Mouse (Mus musculus) kidney, postnatal 0 days (tissue): ENCODE results near the gene Gm20388. TPM values are rescaled to one million over a fixed set of nuclear protein-coding genes. Genes with fewer than 3 reads are reported as not detected.

Experiments used
- ATAC-seq: fragments of 200-750 bp; cut with Nextera tagmentation; replicated peaks from 2 replicates; pipeline ENCODE4 v1.8.0; 2017; ENCODE audit warnings: low read depth, moderate number of reproducible peaks, moderate TSS enrichment, moderate library complexity; ENCODE audit not compliant: low FRiP score
- DNase-seq: peaks from one replicate; pipeline ENCODE4 v3.0.0-alpha.2; 2016; ENCODE audit warnings: low spot score
- H3K27ac ChIP-seq: fragments of 300-500 bp; sonication (generic); 2 replicates; pipeline ENCODE4 v1.5.1; 2014; ENCODE audit warnings: mild to moderate bottlenecking
- H3K27me3 ChIP-seq: fragments of 300-500 bp; sonication (generic); 2 replicates; pipeline ENCODE4 v1.6.1; 2014; ENCODE audit warnings: low read length, mixed read lengths; ENCODE audit not compliant: insufficient read depth
- H3K36me3 ChIP-seq: fragments of 300-500 bp; sonication (generic); 2 replicates; pipeline ENCODE4 v1.6.1; 2014; ENCODE audit warnings: low read length, mixed read lengths; ENCODE audit not compliant: insufficient read depth
- H3K4me1 ChIP-seq: fragments of 300-500 bp; sonication (generic); replicated peaks from 2 replicates; pipeline ENCODE4 v1.6.1; 2014; ENCODE audit warnings: antibody characterized with exemption, low read length, mixed read lengths; ENCODE audit not compliant: insufficient read depth
- H3K4me2 ChIP-seq: fragments of 300-500 bp; sonication (generic); 2 replicates; pipeline ENCODE4 v1.6.1; 2014; ENCODE audit warnings: mild to moderate bottlenecking, low read length, moderate library complexity, mixed read lengths
- H3K4me3 ChIP-seq: fragments of 300-500 bp; sonication (generic); replicated peaks from 2 replicates; pipeline ENCODE4 v1.5.1; 2014; ENCODE audit warnings: low read depth, low read length
- H3K9ac ChIP-seq: fragments of 300-500 bp; sonication (generic); 2 replicates; pipeline ENCODE4 v1.6.1; 2014; ENCODE audit warnings: low read depth, low read length
- H3K9me3 ChIP-seq: fragments of 300-500 bp; sonication (generic); replicated peaks from 2 replicates; pipeline ENCODE4 v1.6.1; 2016; ENCODE audit warnings: low read length, inconsistent platforms, mixed read lengths
- CTCF ChIP-seq: IDR thresholded peaks from 2 replicates; pipeline ENCODE4 v1.5.1; 2016; ENCODE audit warnings: antibody characterized with exemption, low read depth, mild to moderate bottlenecking, moderate library complexity
- WGBS: fragments of 180-500 bp; shearing (Covaris S2); extraction: QIAGEN DNeasy Blood & Tissue Kit; methylation state at CpG from one replicate; pipeline ENCODE4 v1.1.7; 2014; 5-methylcytosine and 5-hydroxymethylcytosine counted together
- polyA plus RNA-seq: library from polyadenylated mRNA; unstranded; fragments of >200 nt; fragmentation: Nextera tagmentation; extraction: Ambion mirVana; gene quantifications from 2 replicates; pipeline ENCODE4 v1.2.1, GENCODE M21; 2015

The Gm20388 gene
- polyA plus RNA-seq, 1 experiment from 2014 or later: not detected

GRCm38 (mm10) chr8:122793375-122794174 lies 2882.9 kb downstream of the Gm20388 start:
- Histone ChIP-seq H3K27me3 (no peaks in the 10 kb centered on the region), H3K9me3 (no peaks in the 10 kb centered on the region), H3K27ac (no peak overlapping the region), H3K9ac (no peak overlapping the region), H3K36me3 (0 out of 2 replicates have a peak, but pooled peaks cover 5% of the 10 kb centered on the region), H3K4me1 (no peaks in the 10 kb centered on the region), H3K4me3 (no peak overlapping the region), H3K4me2 (no peak overlapping the region)
- TF ChIP-seq CTCF: no peak
- DNase-seq (peak; percentile 62), ATAC-seq (peak; percentile 60)
- 71% methylated on average over 18 of the region's 18 CpGs for WGBS

DNA sequence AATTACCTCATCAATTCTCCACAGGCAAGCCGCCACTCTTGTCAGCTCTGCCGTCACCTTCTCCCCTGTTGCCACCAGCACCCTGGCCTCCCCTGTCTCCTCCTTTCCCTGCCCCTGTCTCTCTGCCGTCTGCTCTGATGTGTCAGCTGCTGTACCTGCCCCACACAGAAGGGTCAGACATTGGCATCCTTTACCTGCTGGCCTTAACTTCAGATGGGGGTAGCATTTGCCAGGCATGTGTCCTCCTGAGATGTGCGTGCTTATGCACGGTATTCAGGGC lies 2883.5 kb downstream of the Gm20388 start:
- no peak overlapping the region for H3K27ac ChIP-seq
- no peak overlapping the region for H3K9ac ChIP-seq

GRCm38 (mm10) chr8:122803906-122804761 lies 2893.5 kb downstream of the Gm20388 start:
- ATAC-seq (no peak), DNase-seq (no peak)
- H3K36me3 ChIP-seq: no peaks in the 10 kb centered on the region
- 26% methylated on average over 15 of the region's 15 CpGs for WGBS
- no peaks in the 10 kb centered on the region for H3K27me3 ChIP-seq
- no peaks in the 10 kb centered on the region for H3K9me3 ChIP-seq
- no peak overlapping the region for H3K4me3 ChIP-seq
- no peak overlapping the region for H3K27ac ChIP-seq
- no peak for TF ChIP-seq CTCF
- H3K4me1 ChIP-seq: no peaks in the 10 kb centered on the region
- no peak overlapping the region for H3K4me2 ChIP-seq
- no peak overlapping the region for H3K9ac ChIP-seq

More for the DNA sequence above, 2883.5 kb downstream of the Gm20388 start:
- Histone ChIP-seq H3K4me2 (no peak overlapping the region), H3K4me3 (no peak overlapping the region), H3K4me1 (no peaks in the 10 kb centered on the region), H3K36me3 (0 out of 2 replicates have a peak, but pooled peaks cover 5% of the 10 kb centered on the region), H3K9me3 (no peaks in the 10 kb centered on the region), H3K27me3 (no peaks in the 10 kb centered on the region)
- TF ChIP-seq CTCF: no peak
- no peak for DNase-seq
- ATAC-seq: no peak
- 75% methylated on average over 5 of the region's 5 CpGs for WGBS

- 55% methylated on average over 3 of the region's 3 CpGs for WGBS
- no peaks in the 10 kb centered on the region for H3K9me3 ChIP-seq
- H3K27me3 ChIP-seq: no peaks in the 10 kb centered on the region
- no peak for TF ChIP-seq CTCF
- no peak overlapping the region for H3K27ac ChIP-seq
- no peaks in the 10 kb centered on the region for H3K36me3 ChIP-seq
- H3K4me3 ChIP-seq: no peak overlapping the region
- ATAC-seq (no peak), DNase-seq (no peak)
- H3K4me2 ChIP-seq: no peak overlapping the region
- no peaks in the 10 kb centered on the region for H3K4me1 ChIP-seq
- no peak overlapping the region for H3K9ac ChIP-seq
Observed at GRCm38 (mm10) chr8:122805349-122805748, 2894.7 kb downstream of the Gm20388 start.

DNA sequence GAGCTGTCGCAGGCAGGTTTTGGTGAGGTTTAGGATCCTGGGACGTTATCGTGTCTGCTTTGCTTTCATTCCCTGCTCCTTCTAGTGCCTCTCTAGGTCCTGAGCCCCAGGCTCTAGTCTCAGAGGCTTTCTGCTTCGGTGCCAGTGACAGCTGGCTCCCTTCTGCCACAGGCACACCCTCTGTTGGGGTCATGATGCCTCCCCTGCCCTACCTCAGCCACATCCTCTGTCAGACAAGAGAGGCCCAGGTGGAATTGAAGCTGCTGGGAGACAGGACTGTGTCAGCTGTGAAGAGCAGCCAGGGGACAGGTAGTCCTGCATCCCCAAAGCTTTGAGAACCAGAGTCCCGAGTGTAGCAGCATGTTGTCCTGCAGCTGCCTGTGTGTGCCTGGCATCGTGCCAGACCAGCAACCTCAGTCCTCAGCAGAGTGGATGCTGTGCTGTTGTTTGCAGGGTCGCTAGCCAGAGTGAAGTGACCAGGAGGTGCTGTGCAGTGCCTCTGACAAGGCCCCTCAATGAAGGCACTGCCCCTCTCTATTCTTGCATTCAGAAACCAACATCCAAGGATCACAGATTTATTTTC lies 2896.4 kb downstream of the Gm20388 start:
- WGBS: 50% methylated on average over 7 of the region's 7 CpGs
- Histone ChIP-seq H3K4me2 (no peak overlapping the region), H3K9ac (no peak overlapping the region), H3K4me3 (no peak overlapping the region), H3K27me3 (no peaks in the 10 kb centered on the region), H3K36me3 (no peaks in the 10 kb centered on the region), H3K27ac (no peak overlapping the region), H3K9me3 (no peaks in the 10 kb centered on the region), H3K4me1 (no peaks in the 10 kb centered on the region)
- peak; percentile 49 for DNase-seq
- TF ChIP-seq CTCF: no peak
- ATAC-seq: peak; percentile 15; the same call in 1 of the 2 replicates

- H3K27ac ChIP-seq: no peak overlapping the region
- no peak for TF ChIP-seq CTCF
- no peaks in the 10 kb centered on the region for H3K27me3 ChIP-seq
- ATAC-seq (no peak), DNase-seq (no peak)
- no peak overlapping the region for H3K4me2 ChIP-seq
- WGBS: 94% methylated on average over 4 of the region's 4 CpGs
- no peak overlapping the region for H3K9ac ChIP-seq
- no peaks in the 10 kb centered on the region for H3K9me3 ChIP-seq
- no peak overlapping the region for H3K4me3 ChIP-seq
- H3K4me1 ChIP-seq: no peaks in the 10 kb centered on the region
- no peaks in the 10 kb centered on the region for H3K36me3 ChIP-seq
Observed at GRCm38 (mm10) chr8:122807907-122808306, 2897.3 kb downstream of the Gm20388 start.
